Mouse (Mus musculus) olfactory bulb, adult 2 months (tissue): ENCODE measurements around the gene Kcnj4.

Experiments used
- CTCF ChIP-seq: fragments of 200-500 bp; IDR thresholded peaks from 2 replicates; pipeline ENCODE4 v1.5.1; 2012; ENCODE audit warnings: low read depth, mild to moderate bottlenecking, low read length, moderate library complexity; ENCODE audit not compliant: insufficient read depth
- POLR2A ChIP-seq: fragments of 200-500 bp; IDR thresholded peaks from 2 replicates; pipeline ENCODE4 v1.6.1; 2012; ENCODE audit warnings: mild to moderate bottlenecking, low read depth, low read length, moderate library complexity; ENCODE audit not compliant: insufficient read depth

DNA sequence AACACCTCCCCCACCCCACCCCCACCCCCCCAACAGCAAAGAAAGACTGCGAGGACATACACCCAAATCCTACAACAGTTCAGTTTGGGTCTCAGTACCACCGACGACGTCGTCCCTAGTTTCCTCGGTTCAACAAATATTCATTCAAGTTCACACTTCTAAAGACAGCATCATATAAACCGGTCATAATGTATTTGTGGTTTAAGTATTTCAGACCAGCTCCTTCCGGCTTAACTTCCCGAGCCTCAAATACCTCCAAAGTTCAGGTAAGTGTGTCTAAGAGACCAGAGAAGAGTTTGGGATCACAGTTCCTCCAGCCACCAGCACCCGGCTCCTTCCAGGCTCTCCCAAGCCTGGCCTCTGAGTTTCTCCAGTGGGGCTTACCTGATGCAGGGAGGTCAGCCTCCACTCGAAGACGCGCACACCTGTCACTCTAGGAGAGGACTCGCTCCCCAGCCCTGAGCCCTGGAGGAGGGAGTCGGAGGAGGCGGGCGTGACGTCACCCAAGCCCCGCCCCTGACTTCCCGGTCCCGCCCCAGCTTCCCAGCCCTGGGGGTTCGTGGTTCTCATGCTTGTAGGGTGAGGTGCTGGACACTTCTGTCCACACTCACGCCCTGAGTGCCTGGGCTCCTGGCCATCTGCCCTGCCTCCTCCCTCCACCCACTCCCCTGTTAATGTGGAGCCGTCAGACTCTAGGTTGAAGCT, 49.8 kb downstream of the Kcnj4 start, which contains the start of gene Csnk1e:
- TF ChIP-seq CTCF (no peak), POLR2A (no peak)
